Mouse (Mus musculus): ENCODE measurements around the gene Ctsz. TPM values are rescaled to one million over a fixed set of nuclear protein-coding genes. Genes with fewer than 3 reads are reported as not detected.

The Ctsz gene
- polyA plus RNA-seq, 1 experiment, result 244 TPM

DNA sequence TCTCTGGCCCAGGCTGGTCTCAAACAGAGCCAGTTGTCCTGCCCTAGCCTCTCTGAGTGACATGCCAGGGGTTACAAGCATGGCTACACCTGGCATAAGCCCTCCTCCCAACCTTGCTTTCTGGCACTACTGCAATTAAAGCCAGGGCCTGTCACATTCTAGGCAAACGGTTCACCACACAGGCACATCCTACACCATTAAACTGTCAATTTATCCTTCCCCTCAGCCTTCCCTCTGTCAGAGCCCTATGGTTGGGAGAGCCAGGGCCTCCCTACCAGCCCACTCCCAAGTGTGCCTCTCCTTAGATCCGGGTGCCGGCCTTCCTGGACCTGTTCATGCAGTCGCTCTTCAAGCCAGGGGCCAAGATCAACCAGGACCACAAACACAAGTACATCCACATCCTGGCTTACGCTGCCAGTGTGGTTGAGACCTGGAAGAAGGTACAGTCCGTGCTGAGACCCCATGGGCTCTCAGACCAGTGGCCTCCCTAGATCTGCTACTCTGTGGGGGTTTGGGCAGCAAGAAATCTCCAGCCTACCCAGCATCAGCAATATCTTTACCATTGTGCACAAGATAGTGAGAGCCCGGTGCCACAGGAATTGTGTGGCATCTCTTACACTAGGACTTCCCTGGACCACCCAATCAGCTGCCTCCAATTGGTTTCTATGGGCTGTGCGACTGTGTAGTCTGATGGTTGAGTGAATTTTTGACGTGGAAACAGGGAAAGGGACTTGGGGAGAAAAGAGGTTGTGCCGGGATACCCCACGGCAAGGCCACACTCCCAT is 14.3 kb downstream of the Ctsz start:
- H3ac ChIP-seq (ENCODE audit: control insufficient read depth, insufficient read length), result no peak overlapping the region
- no peaks in the 10 kb centered on the region for H3K27me3 ChIP-seq (ENCODE audit: control insufficient read depth, insufficient read depth, insufficient read length)
- H3K4me3 ChIP-seq, result no peak overlapping the region
- H3K79me2 ChIP-seq (ENCODE audit: control insufficient read depth, insufficient read depth), result no peaks in the 10 kb centered on the region
- peaks cover 6% of the 10 kb centered on the region for H3K36me3 ChIP-seq (ENCODE audit: control insufficient read depth, insufficient read depth)
- no peak for TF ChIP-seq SRF (IDR thresholded peaks at IDR 0.05; ENCODE audit: control insufficient read depth, insufficient read length, low read depth)
- TF ChIP-seq MYOD1 (IDR thresholded peaks at IDR 0.05; ENCODE audit: control insufficient read depth in 1 of 3, insufficient read length in 2 of 3, low read depth in 2 of 3), result no peak
- no peak for TF ChIP-seq MYOG (IDR thresholded peaks at IDR 0.05; ENCODE audit: control insufficient read depth in 1 of 3, insufficient read depth in 1 of 3, insufficient read length in 2 of 3, low read depth in 2 of 3)
- TF ChIP-seq CEBPB (IDR thresholded peaks at IDR 0.05; ENCODE audit: insufficient read depth, poor library complexity, severe bottlenecking), result no peak
- TF ChIP-seq E2F4 (IDR thresholded peaks at IDR 0.05; ENCODE audit: insufficient read depth), result no peak
- TF ChIP-seq REST (IDR thresholded peaks at IDR 0.05; ENCODE audit: insufficient read depth, insufficient read length), result no peak
- no peak for TF ChIP-seq MAX (IDR thresholded peaks at IDR 0.05; ENCODE audit: low read depth)
- no peak for TF ChIP-seq USF1 (IDR thresholded peaks at IDR 0.05; ENCODE audit: low read depth)
- TF ChIP-seq POLR2A (IDR thresholded peaks at IDR 0.05; ENCODE audit: insufficient read length, low read depth), result no peak
- TF ChIP-seq TCF12 (IDR thresholded peaks at IDR 0.05; ENCODE audit: insufficient read depth, poor library complexity, severe bottlenecking), result no peak
- no peak for TF ChIP-seq POLR2AphosphoS2 (IDR thresholded peaks at IDR 0.05; ENCODE audit: insufficient read length, low read depth)
- no peak for TF ChIP-seq TCF3 (IDR thresholded peaks at IDR 0.05; ENCODE audit: insufficient read length, low read depth)
- H3K4me2 ChIP-seq (ENCODE audit: low read depth), result no peak overlapping the region

DNA sequence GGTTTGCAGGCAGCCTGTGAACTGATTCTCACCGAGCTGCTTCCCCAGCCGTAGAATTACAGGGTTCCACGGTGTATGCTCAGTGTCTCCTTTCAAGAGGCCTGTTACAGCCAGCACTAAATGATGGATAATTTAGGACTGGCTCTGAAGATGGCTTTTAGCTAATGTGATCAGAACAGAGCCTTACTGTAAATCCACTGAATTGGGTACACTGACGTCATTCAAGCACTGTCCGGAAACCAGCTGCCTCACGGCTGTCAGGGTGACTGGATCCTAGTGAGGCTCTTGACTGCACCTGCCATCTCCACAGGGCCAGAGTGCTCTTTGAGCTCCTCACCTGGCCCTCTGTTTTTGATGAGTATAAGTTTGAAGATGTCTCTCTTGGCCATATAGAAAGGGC is 17.7 kb downstream of the Ctsz start:
- H3K36me3 ChIP-seq (ENCODE audit: control insufficient read depth, insufficient read depth), result no peaks in the 10 kb centered on the region
- H3ac ChIP-seq (ENCODE audit: control insufficient read depth, insufficient read length), result no peak overlapping the region
- no peaks in the 10 kb centered on the region for H3K27me3 ChIP-seq (ENCODE audit: control insufficient read depth, insufficient read depth, insufficient read length)

DNA sequence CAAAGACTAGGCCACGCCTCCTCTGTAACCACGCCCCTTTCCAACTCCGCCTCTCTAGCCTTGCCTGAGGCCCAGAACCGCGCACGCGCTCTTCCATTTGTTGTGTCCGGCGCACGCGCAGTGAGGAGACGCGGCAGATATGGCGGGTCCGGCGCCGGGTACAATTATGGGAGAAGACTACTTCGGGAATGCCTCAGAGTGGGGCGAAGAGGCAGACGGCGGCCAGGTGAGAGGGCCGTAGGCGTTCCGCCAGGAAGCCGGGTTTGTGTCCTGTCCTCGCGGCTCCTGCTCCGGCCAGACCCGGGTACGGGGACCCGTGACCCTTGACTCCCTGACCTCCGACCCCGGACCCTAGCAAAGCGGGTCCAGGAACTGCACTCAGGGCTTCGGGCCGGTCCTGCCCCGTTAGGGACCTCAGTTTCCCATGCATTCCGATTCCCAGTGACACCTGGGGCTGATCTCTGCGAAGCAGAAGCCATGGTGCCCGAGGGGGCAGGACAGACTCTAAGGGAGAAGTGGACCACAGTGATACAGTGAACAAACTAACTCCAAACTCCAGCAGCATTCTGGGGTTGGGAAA is 23.0 kb downstream of the Ctsz start, which contains the start of gene Nelfcd:
Gene Nelfcd, plus strand, starts transcription at position 74 of the 580 bp plus-strand sequence.
- no peak for TF ChIP-seq MAX (IDR thresholded peaks at IDR 0.05; ENCODE audit: low read depth)
- peak; percentile 44 for TF ChIP-seq E2F4 (IDR thresholded peaks at IDR 0.05; ENCODE audit: insufficient read depth)
- peak; percentile 68 for TF ChIP-seq POLR2A (IDR thresholded peaks at IDR 0.05; ENCODE audit: insufficient read length, low read depth)
- no peaks in the 10 kb centered on the region for H3K27me3 ChIP-seq (ENCODE audit: control insufficient read depth, insufficient read depth, insufficient read length)
- peak within 1 kb of the TSS; percentile 91 for H3K4me2 ChIP-seq (ENCODE audit: low read depth)
- H3K79me2 ChIP-seq (ENCODE audit: control insufficient read depth, insufficient read depth), result peaks cover 10% of the 10 kb centered on the region
- H3K36me3 ChIP-seq (ENCODE audit: control insufficient read depth, insufficient read depth), result no peaks in the 10 kb centered on the region
- H3K4me3 ChIP-seq, result peak within 1 kb of the TSS; percentile 72
- H3ac ChIP-seq (ENCODE audit: control insufficient read depth, insufficient read length), result no peak within 1 kb of the TSS

More for the DNA sequence above, 17.7 kb downstream of the Ctsz start:
- peaks cover 8% of the 10 kb centered on the region for H3K79me2 ChIP-seq (ENCODE audit: control insufficient read depth, insufficient read depth)
- TF ChIP-seq SRF (IDR thresholded peaks at IDR 0.05; ENCODE audit: control insufficient read depth, insufficient read length, low read depth), result no peak
- TF ChIP-seq MYOD1 (IDR thresholded peaks at IDR 0.05; ENCODE audit: control insufficient read depth in 1 of 3, insufficient read length in 2 of 3, low read depth in 2 of 3), result no peak
- TF ChIP-seq POLR2A (IDR thresholded peaks at IDR 0.05; ENCODE audit: insufficient read length, low read depth), result no peak
- no peak for TF ChIP-seq MYOG (IDR thresholded peaks at IDR 0.05; ENCODE audit: control insufficient read depth in 1 of 3, insufficient read depth in 1 of 3, insufficient read length in 2 of 3, low read depth in 2 of 3)
- no peak for TF ChIP-seq TCF12 (IDR thresholded peaks at IDR 0.05; ENCODE audit: insufficient read depth, poor library complexity, severe bottlenecking)
- TF ChIP-seq USF1 (IDR thresholded peaks at IDR 0.05; ENCODE audit: low read depth), result no peak
- TF ChIP-seq MAX (IDR thresholded peaks at IDR 0.05; ENCODE audit: low read depth), result no peak
- no peak for TF ChIP-seq CEBPB (IDR thresholded peaks at IDR 0.05; ENCODE audit: insufficient read depth, poor library complexity, severe bottlenecking)
- no peak for TF ChIP-seq E2F4 (IDR thresholded peaks at IDR 0.05; ENCODE audit: insufficient read depth)
- TF ChIP-seq REST (IDR thresholded peaks at IDR 0.05; ENCODE audit: insufficient read depth, insufficient read length), result no peak
- TF ChIP-seq POLR2AphosphoS2 (IDR thresholded peaks at IDR 0.05; ENCODE audit: insufficient read length, low read depth), result no peak
- no peak for TF ChIP-seq TCF3 (IDR thresholded peaks at IDR 0.05; ENCODE audit: insufficient read length, low read depth)
- H3K4me2 ChIP-seq (ENCODE audit: low read depth), result no peak overlapping the region
- H3K4me3 ChIP-seq, result no peak overlapping the region

DNA sequence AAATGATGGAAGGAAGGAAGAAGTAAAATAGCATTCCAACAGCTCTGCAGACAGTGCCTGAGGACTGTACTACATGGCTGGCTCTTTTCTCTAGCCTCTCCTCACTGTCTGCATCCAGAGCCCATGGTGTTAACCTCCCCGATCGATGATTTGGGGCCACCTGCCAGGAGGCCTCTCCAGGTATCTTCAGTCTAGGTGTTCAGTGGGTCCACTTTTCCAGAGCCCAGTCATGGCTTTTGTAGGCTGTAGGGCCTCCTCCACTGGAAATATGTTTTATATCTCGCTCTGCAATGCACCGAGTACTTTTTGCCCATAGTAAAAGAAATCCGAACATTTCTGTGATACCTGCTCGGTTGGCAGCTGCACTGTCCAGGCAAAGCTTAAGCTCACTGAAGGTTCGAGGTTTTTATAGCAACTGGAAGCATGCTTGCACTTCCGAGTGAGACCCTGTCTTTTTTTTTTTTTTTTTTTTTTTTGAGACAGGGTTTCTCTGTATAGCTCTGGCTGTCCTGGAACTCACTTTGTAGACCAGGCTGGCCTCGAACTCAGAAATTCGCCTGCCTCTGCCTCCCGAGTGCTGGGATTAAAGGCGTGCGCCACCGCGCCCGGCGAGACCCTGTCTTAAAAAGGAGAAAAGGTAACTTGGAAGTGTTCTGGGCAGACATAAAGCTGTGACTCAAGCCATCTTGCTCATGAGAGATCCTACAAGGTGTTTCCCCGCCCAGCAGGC is 23.7 kb downstream of the Ctsz start:
- TF ChIP-seq REST (IDR thresholded peaks at IDR 0.05; ENCODE audit: insufficient read depth, insufficient read length) (no peak), MYOD1 (IDR thresholded peaks at IDR 0.05; ENCODE audit: control insufficient read depth in 1 of 3, insufficient read length in 2 of 3, low read depth in 2 of 3) (no peak), POLR2A (IDR thresholded peaks at IDR 0.05; ENCODE audit: insufficient read length, low read depth) (no peak)
- Histone ChIP-seq H3K4me2 (ENCODE audit: low read depth) (no peak overlapping the region), H3K79me2 (ENCODE audit: control insufficient read depth, insufficient read depth) (peaks cover 10% of the 10 kb centered on the region), H3K27me3 (ENCODE audit: control insufficient read depth, insufficient read depth, insufficient read length) (no peaks in the 10 kb centered on the region), H3K4me3 (peak overlapping the region; percentile 72), H3K36me3 (ENCODE audit: control insufficient read depth, insufficient read depth) (no peaks in the 10 kb centered on the region), H3ac (ENCODE audit: control insufficient read depth, insufficient read length) (no peak overlapping the region)

Data from myocyte (in vitro differentiated cells).